Mouse (Mus musculus) liver, embryonic 14.5 days (tissue): ENCODE measurements around the gene B3gnt2.

ENCODE experiments used
- CTCF ChIP-seq: IDR thresholded peaks from 2 replicates; pipeline ENCODE4 v1.5.1; 2016; ENCODE audit warnings: antibody characterized with exemption, low read depth, control low read depth
- EP300 ChIP-seq: IDR thresholded peaks from 2 replicates; pipeline ENCODE4 v1.6.1; 2016; ENCODE audit warnings: antibody characterized with exemption, low read depth

- TF ChIP-seq EP300 (no peak), CTCF (no peak)
Measured at GRCm38 (mm10) chr11:22815877-22816276, 44.9 kb downstream of the B3gnt2 start.
